Mouse (Mus musculus) lung, postnatal 0 days (tissue): Measurements from ENCODE around the gene Hoxa13. TPM values are rescaled to one million over a fixed set of nuclear protein-coding genes. Genes with fewer than 3 reads are reported as not detected.

Experiments
- ATAC-seq: fragments of 200-750 bp; cut with Nextera tagmentation; 2 replicates; pipeline ENCODE4 v1.8.0; 2017; ENCODE audit warnings: moderate library complexity
- DNase-seq: peaks from one replicate; pipeline ENCODE4 v3.0.0-alpha.2; 2016; ENCODE audit warnings: low spot score
- H3K27ac ChIP-seq: fragments of 300-500 bp; sonication (generic); 2 replicates; pipeline ENCODE4 v1.5.1; 2014; ENCODE audit warnings: antibody characterized with exemption, mild to moderate bottlenecking, low read length, mixed read lengths
- H3K27me3 ChIP-seq: fragments of 300-500 bp; sonication (generic); replicated peaks from 2 replicates; pipeline ENCODE4 v1.6.1; 2014; ENCODE audit warnings: low read length, mixed read lengths; ENCODE audit not compliant: insufficient read depth
- H3K36me3 ChIP-seq: fragments of 300-500 bp; sonication (generic); 2 replicates; pipeline ENCODE4 v1.6.1; 2014; ENCODE audit warnings: low read length, mixed read lengths; ENCODE audit not compliant: insufficient read depth
- H3K4me1 ChIP-seq: fragments of 300-500 bp; sonication (generic); 2 replicates; pipeline ENCODE4 v1.6.1; 2014; ENCODE audit warnings: antibody characterized with exemption, low read depth, low read length, mixed read lengths; ENCODE audit not compliant: insufficient read depth
- H3K4me2 ChIP-seq: fragments of 300-500 bp; sonication (generic); replicated peaks from 2 replicates; pipeline ENCODE4 v1.6.1; 2014; ENCODE audit warnings: low read depth, mild to moderate bottlenecking, low read length, moderate library complexity, mixed read lengths
- H3K4me3 ChIP-seq: fragments of 300-500 bp; sonication (generic); 2 replicates; pipeline ENCODE4 v1.5.1; 2014; ENCODE audit warnings: low read depth, low read length
- H3K9ac ChIP-seq: fragments of 300-500 bp; sonication (generic); replicated peaks from 2 replicates; pipeline ENCODE4 v1.6.1; 2014; ENCODE audit warnings: low read depth, mild to moderate bottlenecking
- H3K9me3 ChIP-seq: fragments of 300-500 bp; sonication (generic); 2 replicates; pipeline ENCODE4 v1.6.1; 2016; ENCODE audit warnings: low read length, mixed read lengths
- CTCF ChIP-seq: IDR thresholded peaks from 2 replicates; pipeline ENCODE4 v1.5.1; 2016; ENCODE audit warnings: antibody characterized with exemption, mild to moderate bottlenecking
- EP300 ChIP-seq: IDR thresholded peaks from 2 replicates; pipeline ENCODE4 v1.6.1; 2016; ENCODE audit warnings: antibody characterized with exemption, mild to moderate bottlenecking, control low read depth
- WGBS: fragments of 180-500 bp; shearing (Covaris S2); extraction: QIAGEN DNeasy Blood & Tissue Kit; methylation state at CpG from one replicate; pipeline ENCODE4 v1.1.7; 2014; 5-methylcytosine and 5-hydroxymethylcytosine counted together
- polyA plus RNA-seq: library from polyadenylated mRNA; unstranded; fragments of >200 nt; fragmentation: Nextera tagmentation; extraction: Ambion mirVana; gene quantifications from 2 replicates; pipeline ENCODE4 v1.2.1, GENCODE M21; 2015

Gene Hoxa13
- polyA plus RNA-seq, 1 experiment from 2014 or later: not detected

DNA sequence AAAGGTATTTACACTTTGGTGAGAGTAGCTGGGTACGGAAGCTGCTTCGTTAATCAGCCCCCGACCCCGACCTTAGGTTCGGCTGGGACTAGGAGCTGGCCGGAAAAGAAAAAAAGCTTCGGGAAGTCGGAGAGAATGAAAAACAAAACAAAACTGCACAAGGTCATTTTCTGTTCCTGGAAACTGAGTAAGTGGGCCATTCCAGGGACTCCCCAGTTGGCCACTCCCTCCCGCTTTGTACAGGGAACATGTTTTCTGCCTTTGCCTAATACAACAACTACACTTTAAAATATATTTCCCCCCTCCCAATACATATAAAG lies 5.9 kb upstream of the Hoxa13 start:
- Histone ChIP-seq H3K4me2 (no peak overlapping the region), H3K27ac (no peak overlapping the region), H3K4me1 (no peaks in the 10 kb centered on the region), H3K9me3 (no peaks in the 10 kb centered on the region), H3K27me3 (peaks cover 89% of the 10 kb centered on the region), H3K9ac (no peak overlapping the region), H3K4me3 (no peak overlapping the region), H3K36me3 (no peaks in the 10 kb centered on the region)
- WGBS: 3% methylated on average over 9 of the region's 9 CpGs
- DNase-seq (no peak), ATAC-seq (no peak)
- no peak for TF ChIP-seq EP300
- no peak for TF ChIP-seq CTCF

DNA sequence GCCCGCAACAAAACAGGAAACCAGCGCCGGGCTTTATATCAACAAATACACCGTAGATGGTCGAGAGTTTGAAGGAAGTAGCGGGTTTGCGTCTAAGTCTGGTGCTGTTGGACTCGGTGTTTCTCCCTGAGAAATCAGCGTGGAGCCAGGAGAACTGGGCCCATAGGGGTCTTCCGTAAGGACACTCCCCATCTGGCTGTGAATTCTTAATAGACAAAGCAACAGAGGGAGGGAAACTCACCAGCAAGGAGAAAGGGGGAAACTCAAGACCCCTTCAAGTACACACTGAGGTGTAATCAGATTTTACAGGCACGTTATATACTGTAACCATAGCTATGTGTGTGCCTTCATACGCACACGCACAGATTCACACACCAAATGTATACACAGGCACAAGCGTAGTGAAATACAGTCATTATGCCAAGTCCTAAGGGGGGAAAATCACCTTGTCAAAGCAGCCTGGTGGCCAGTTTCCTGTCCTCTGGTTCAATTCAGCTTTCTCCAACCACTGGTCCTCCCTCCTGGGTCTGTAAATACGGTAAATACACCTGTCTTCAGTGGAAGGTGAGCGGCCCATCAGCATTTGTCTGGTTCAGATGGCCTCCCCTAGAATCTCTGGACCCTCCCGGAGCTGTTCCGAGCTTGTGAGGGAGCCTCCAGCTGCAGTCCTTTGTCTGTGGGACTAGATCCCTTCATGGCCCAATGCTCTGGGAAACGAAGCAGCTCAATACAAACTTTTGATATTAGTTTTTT lies 5.4 kb upstream of the Hoxa13 start:
- peaks cover 89% of the 10 kb centered on the region for H3K27me3 ChIP-seq
- no peak for DNase-seq

DNA sequence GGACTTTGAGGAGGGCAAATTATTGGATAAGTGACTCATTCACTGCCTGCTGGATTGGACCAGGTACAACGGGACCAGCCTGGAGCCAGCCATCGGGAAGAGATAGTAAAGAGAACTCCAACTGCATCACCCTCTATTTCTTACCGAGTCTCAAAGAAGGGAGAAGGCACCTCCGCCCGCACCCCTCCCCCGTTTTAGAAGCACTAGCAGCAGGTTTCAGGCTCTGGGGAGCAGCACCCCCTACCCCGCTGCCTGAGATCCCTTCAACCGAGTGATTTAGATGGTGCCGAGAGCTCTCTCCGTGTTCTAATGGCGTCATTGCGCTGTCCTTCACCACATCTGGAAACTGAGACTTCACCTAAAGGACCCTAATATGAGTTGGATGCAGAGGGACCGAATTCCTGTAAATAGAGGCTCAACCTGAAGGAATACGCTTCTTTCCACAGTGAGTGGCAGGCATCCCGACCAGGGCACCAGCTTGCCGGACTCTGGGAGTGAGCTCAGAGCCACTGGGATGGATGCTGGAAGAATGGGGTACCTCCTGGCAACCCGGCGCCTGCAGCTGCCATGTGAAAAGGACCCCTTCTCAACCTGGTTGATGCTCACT lies 4.7 kb upstream of the Hoxa13 start:
- no peak for TF ChIP-seq CTCF
- no peak for TF ChIP-seq EP300
- DNase-seq (no peak), ATAC-seq (no peak)
- Histone ChIP-seq H3K4me1 (no peaks in the 10 kb centered on the region), H3K9me3 (no peaks in the 10 kb centered on the region), H3K4me3 (no peak overlapping the region), H3K4me2 (no peak overlapping the region), H3K27me3 (peaks cover 87% of the 10 kb centered on the region), H3K9ac (no peak overlapping the region), H3K36me3 (no peaks in the 10 kb centered on the region), H3K27ac (no peak overlapping the region)
- WGBS: 2% methylated on average over 18 of the region's 18 CpGs

More for the DNA sequence above, 5.4 kb upstream of the Hoxa13 start:
- H3K27ac ChIP-seq: no peak overlapping the region
- H3K9me3 ChIP-seq: no peaks in the 10 kb centered on the region
- no peak overlapping the region for H3K4me3 ChIP-seq
- ATAC-seq: no peak
- H3K9ac ChIP-seq: no peak overlapping the region
- no peak overlapping the region for H3K4me2 ChIP-seq
- no peaks in the 10 kb centered on the region for H3K4me1 ChIP-seq
- under 1% methylated on average over 19 of the region's 19 CpGs for WGBS
- TF ChIP-seq CTCF (no peak), EP300 (no peak)
- no peaks in the 10 kb centered on the region for H3K36me3 ChIP-seq

DNA sequence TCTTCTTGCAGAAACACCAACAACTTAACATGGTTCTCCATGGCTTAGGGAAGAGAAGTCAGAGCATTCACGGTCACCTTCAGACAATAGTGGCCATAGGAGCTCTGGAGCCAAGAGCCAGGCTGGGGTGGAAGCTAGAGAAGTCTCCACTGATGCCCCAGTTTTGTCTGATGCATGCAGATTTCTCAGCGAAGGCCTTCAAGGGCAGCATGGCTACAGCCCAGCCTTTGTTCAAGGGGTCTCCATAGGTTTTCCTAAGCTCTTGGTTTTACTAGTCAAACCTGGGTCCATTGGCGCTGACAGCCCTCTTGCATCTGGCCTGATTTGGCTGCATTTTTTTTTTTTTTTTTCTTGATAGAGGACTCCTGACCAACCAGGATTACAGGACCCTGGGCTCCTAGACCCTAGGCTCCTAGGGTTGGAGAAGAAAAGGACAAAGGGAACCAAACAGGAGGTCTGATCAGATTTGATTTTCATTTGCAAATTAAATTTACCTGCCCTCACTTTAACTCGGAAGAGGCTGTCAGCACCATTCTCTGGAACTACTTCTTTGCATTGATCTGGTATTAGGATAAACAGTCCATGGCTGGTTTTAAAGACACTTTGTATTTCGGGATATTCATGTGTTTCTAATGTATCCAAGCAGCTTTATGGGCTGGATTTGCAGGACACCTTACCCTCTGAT lies 3.6 kb upstream of the Hoxa13 start:
- Histone ChIP-seq H3K4me1 (no peaks in the 10 kb centered on the region), H3K9me3 (no peaks in the 10 kb centered on the region), H3K36me3 (no peaks in the 10 kb centered on the region), H3K9ac (no peak overlapping the region), H3K4me3 (no peak overlapping the region), H3K27me3 (peaks cover 84% of the 10 kb centered on the region), H3K4me2 (no peak overlapping the region), H3K27ac (no peak overlapping the region)
- TF ChIP-seq CTCF: no peak
- no peak for TF ChIP-seq EP300
- ATAC-seq (no peak), DNase-seq (no peak)
- 6% methylated on average over 5 of the region's 5 CpGs for WGBS

DNA sequence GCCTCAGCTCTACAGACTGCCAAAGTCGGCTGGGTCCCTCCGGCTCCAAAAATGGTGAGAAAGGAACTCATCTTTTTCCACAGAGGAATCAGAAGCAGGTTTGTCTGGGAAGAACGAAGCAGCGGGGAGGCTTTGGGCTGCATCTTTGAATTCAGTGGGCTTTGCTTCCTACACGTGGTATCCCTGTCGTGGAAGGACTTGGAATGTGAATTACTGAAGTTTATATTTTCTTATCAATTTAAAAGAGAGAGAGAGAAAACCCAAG lies 2.6 kb upstream of the Hoxa13 start:
- peaks cover 84% of the 10 kb centered on the region for H3K27me3 ChIP-seq
- H3K9me3 ChIP-seq: no peaks in the 10 kb centered on the region
- TF ChIP-seq EP300: no peak
- no peak for TF ChIP-seq CTCF
- no peaks in the 10 kb centered on the region for H3K36me3 ChIP-seq
- WGBS: 2% methylated on average over 6 of the region's 6 CpGs
- H3K9ac ChIP-seq: no peak overlapping the region
- ATAC-seq (no peak), DNase-seq (no peak)
- no peak overlapping the region for H3K4me3 ChIP-seq
- no peak overlapping the region for H3K4me2 ChIP-seq
- H3K4me1 ChIP-seq: no peaks in the 10 kb centered on the region
- no peak overlapping the region for H3K27ac ChIP-seq

DNA sequence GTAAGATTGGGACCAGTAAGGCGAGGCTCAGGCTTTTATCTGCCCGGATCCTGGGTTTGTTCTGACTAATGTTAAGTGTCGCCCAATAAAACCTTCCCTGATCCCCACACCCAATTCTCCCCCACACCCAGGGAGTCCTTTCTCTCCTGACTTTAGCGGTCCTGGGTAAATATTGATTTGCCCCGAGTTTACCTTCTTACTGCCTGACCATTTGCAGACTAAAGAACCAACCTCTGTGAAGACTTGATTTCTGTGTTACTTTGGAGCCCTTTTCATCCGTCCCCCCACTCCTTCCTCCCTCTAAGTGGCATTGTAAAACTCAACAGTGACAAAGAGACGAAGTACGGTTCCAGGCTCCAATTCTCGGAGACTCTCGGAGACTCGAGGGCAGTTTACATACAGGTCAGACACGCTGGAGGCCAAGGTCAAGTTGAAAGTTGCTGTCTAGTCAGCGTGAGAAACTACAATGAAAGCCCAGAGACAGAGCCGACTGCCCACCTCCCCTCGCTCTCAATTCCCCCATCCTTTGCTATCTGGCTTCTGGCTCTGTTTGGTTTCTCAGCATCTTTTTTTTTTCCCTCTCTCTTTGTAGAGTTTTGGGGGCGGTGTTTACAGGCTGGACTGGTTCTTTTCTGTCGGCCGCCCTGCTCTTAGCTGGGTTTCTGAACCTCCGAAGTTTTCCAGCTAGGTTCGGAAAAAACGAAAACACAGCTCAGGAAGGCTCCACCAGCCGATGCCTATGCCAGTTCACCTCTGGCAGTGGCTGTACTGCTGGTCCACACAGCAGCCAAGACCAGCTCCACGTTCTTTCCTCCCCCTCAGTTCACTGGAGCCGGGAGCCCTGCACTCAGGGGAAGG lies 2.0 kb upstream of the Hoxa13 start:
- peaks cover 82% of the 10 kb centered on the region for H3K27me3 ChIP-seq
- no peaks in the 10 kb centered on the region for H3K4me1 ChIP-seq
- no peaks in the 10 kb centered on the region for H3K36me3 ChIP-seq
- ATAC-seq: no peak
- TF ChIP-seq CTCF (no peak), EP300 (no peak)
- no peak overlapping the region for H3K4me2 ChIP-seq
- H3K27ac ChIP-seq: no peak overlapping the region
- no peak for DNase-seq
- H3K4me3 ChIP-seq: peak overlapping the region; percentile 3; the same call in 1 of the 2 replicates
- H3K9ac ChIP-seq: no peak overlapping the region
- no peaks in the 10 kb centered on the region for H3K9me3 ChIP-seq
- 5% methylated on average over 24 of the region's 24 CpGs for WGBS
